Mouse (Mus musculus) stomach, postnatal 0 days (tissue): Measurements from ENCODE around the gene Tefm.

Source experiments
- CTCF ChIP-seq: IDR thresholded peaks from 2 replicates; pipeline ENCODE4 v1.5.1; 2016; ENCODE audit warnings: antibody characterized with exemption, low read depth, mild to moderate bottlenecking, moderate library complexity
- EP300 ChIP-seq: optimal IDR thresholded peaks from 2 replicates; pipeline ENCODE3; 2016; ENCODE audit warnings: antibody characterized with exemption

DNA sequence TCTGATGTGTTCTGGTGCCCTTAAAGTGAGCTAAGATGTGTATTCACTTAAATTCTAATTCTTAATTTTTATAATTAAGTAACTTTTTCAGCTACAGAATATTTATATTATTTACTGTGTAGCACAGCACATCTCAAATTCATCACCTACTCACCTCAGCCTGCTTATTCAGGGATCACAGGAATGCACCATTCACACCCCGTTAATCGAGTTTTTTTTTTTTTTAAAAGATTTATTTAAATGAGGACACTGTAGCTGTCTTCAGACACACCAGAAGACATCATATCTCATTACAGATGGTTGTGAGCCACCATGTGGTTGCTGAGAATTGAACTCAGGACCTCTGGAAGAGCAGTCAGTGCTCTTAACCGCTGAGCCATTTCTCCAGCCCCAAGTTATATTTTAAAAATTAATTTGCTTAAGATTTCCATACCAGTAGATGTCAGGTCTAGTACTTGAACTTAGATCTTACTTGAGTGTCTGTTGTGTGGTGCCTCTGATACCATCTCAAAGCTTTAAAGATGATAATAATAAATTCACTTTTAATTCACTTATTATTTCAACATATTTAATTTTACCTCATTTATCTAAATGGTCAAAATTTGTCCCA is 51.3 kb downstream of the Tefm start:
- TF ChIP-seq CTCF: no peak
- TF ChIP-seq EP300: no peak
